Mouse (Mus musculus): Measurements from ENCODE around the gene Clrn1.

DNA sequence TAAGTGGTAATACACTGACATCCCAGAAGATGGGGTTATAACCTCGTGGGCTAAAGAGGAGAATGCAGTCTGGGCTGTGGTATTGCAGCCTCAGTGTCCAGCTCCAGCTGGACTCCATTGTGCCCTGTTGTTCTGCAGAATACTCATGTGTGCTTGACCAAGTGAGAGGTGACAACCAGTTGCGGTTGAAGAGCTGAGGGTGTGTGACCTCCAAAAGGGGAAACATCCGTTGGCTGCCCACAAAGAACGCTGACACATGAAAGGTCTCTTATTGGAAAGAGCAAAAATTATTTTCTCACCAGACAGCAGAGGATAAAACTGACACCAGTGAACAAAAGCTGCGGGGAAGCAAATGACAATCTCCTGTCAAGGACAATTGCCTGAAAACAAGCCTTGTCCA, 36.2 kb upstream of the Clrn1 start:
- TF ChIP-seq SIN3A (IDR thresholded peaks at IDR 0.05; ENCODE audit: low read length) (no peak), ZMIZ1 (IDR thresholded peaks at IDR 0.05; ENCODE audit: low read depth, low read length) (no peak), BHLHE40 (IDR thresholded peaks at IDR 0.05; ENCODE audit: low read depth, low read length) (no peak), CTCF (conservative IDR thresholded peaks at IDR 0.05 in 1 of 2, IDR thresholded peaks at IDR 0.05 in 1 of 2; ENCODE audit: low read depth in 2 of 2, low read length in 2 of 2) (peak in 1 of 2 experiments; percentile 19; a peak in 2 of 4 replicates), MAX (IDR thresholded peaks at IDR 0.05; ENCODE audit: low read length) (no peak), EP300 (IDR thresholded peaks at IDR 0.05; ENCODE audit: low read length) (no peak), TCF12 (IDR thresholded peaks at IDR 0.05; ENCODE audit: low read depth, low read length) (no peak), RAD21 (IDR thresholded peaks at IDR 0.05; ENCODE audit: low read depth, low read length) (peak; percentile 11), HCFC1 (IDR thresholded peaks at IDR 0.05; ENCODE audit: low read depth, low read length) (no peak)
